Mouse (Mus musculus): ENCODE results near the gene Plac8.

DNA sequence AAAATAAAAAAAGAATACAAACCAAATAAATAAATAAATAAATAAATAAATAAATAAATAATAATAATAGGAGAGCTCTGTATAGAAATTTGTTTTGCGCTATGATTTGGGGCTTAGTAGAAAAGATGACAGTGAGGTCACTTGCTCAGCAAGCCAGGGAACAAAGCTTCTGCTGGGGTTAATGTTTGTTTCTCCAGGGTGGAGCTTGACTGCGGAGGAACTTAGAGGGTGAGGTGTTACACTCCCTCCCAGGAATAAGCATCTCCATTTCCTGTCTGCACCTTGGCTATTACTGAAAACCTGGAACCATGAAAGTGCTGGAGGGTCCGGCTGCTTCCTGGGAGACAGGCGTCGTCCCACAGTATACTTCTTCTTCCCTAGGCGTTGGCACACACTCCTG is 24.0 kb upstream of the Plac8 start:
- TF ChIP-seq CTCF (IDR thresholded peaks at IDR 0.05; ENCODE audit: borderline replicate concordance, insufficient read depth, low read depth, low read length) = no peak
- no peak for TF ChIP-seq POLR2A (IDR thresholded peaks at IDR 0.05; ENCODE audit: borderline replicate concordance, insufficient read depth, low read length)

Measured in cerebellum, adult 2 months (tissue).